Mouse (Mus musculus) hindbrain, embryonic 13.5 days (tissue): ENCODE data around the gene Gabpb2. TPM values are rescaled to one million over a fixed set of nuclear protein-coding genes. Genes with fewer than 3 reads are reported as not detected.
A peak's percentile ranks its signal among the peaks of the same experiment; 100 is the strongest.

ENCODE experiments used
- ATAC-seq: fragments of 200-750 bp; cut with Nextera tagmentation; 2 replicates; pipeline ENCODE4 v1.8.0; 2017; ENCODE audit warnings: moderate TSS enrichment; ENCODE audit not compliant: low FRiP score
- H3K27ac ChIP-seq: fragments of 300-500 bp; sonication (generic); 2 replicates; pipeline ENCODE4 v1.5.1; 2015; ENCODE audit warnings: inconsistent platforms, mild to moderate bottlenecking, moderate library complexity
- H3K27me3 ChIP-seq: fragments of 300-500 bp; sonication (generic); 2 replicates; pipeline ENCODE4 v1.6.1; 2015; ENCODE audit warnings: mild to moderate bottlenecking, inconsistent platforms
- H3K36me3 ChIP-seq: fragments of 300-500 bp; sonication (generic); 2 replicates; pipeline ENCODE4 v1.6.1; 2015; ENCODE audit warnings: mild to moderate bottlenecking, inconsistent platforms
- H3K4me1 ChIP-seq: fragments of 300-500 bp; sonication (generic); replicated peaks from 2 replicates; pipeline ENCODE4 v1.6.1; 2015; ENCODE audit warnings: inconsistent platforms
- H3K4me2 ChIP-seq: fragments of 300-500 bp; sonication (generic); 2 replicates; pipeline ENCODE4 v1.6.1; 2015; ENCODE audit warnings: inconsistent platforms, mild to moderate bottlenecking, moderate library complexity
- H3K4me3 ChIP-seq: fragments of 300-500 bp; sonication (generic); 2 replicates; pipeline ENCODE4 v1.5.1; 2015; ENCODE audit warnings: mild to moderate bottlenecking, inconsistent platforms
- H3K9ac ChIP-seq: fragments of 300-500 bp; sonication (generic); 2 replicates; pipeline ENCODE4 v1.6.1; 2015; ENCODE audit warnings: mild to moderate bottlenecking, inconsistent platforms
- H3K9me3 ChIP-seq: fragments of 300-500 bp; sonication (generic); 2 replicates; pipeline ENCODE4 v1.6.1; 2016; ENCODE audit warnings: inconsistent platforms
- WGBS: fragments of 180-500 bp; shearing (Covaris S2); methylation state at CpG from one replicate; pipeline ENCODE4 v1.1.7; 2015; 5-methylcytosine and 5-hydroxymethylcytosine counted together
- polyA plus RNA-seq: library from polyadenylated mRNA; unstranded; fragments of >200 nt; fragmentation: Nextera tagmentation; extraction: Ambion mirVana; gene quantifications from 2 replicates; pipeline ENCODE4 v1.2.1, GENCODE M21; 2015

Gabpb2 gene
- polyA plus RNA-seq, 1 experiment from 2014 or later: 4.5 TPM

DNA sequence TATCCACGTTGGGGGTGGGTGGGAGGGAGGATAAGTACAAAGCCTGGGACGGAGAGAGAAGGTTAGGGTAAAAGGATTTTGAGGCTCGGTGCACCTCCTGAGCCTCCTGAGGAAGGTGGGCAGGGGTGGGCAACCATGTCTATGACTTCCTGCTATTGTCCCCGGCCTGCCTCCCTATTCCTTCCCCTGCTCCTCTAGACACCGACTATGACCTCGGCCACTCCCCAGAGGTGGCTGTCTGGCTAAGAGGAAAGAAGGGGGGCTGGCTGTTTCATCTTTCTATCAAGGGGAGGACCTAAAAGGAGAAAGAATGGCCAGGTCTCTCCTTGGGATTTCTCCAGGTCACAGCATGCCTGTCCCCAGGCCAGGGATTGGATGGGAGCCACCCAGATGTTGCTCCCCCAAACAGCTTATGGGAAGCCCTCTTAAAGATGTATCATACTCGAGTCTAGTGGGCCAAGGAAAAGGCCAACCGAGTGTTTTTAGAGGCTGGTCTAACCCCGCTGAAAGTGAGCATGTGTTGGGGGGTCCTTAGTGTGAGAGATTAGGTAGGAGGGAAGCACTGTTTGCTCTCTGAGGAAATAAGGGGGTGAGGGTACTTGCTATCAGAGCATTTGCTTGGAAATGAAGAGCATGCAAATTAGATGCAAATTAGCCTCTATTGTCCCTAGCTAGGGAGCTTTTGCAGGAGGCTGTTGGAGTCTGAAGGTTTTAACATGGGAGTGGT, 55.9 kb downstream of the Gabpb2 start:
- peaks cover 8% of the 10 kb centered on the region; the same call in 1 of the 2 replicates for H3K27me3 ChIP-seq
- ATAC-seq: peak; percentile 2; the same call in 1 of the 2 replicates
- H3K9ac ChIP-seq: peak overlapping the region; percentile 96
- H3K27ac ChIP-seq: peak overlapping the region; percentile 93
- no peaks in the 10 kb centered on the region for H3K9me3 ChIP-seq
- H3K4me2 ChIP-seq: peak overlapping the region; percentile 87
- H3K4me3 ChIP-seq: peak overlapping the region; percentile 91
- WGBS: 2% methylated on average over 9 of the region's 9 CpGs
- H3K36me3 ChIP-seq: peaks cover 29% of the 10 kb centered on the region
- H3K4me1 ChIP-seq: peaks cover 46% of the 10 kb centered on the region

DNA sequence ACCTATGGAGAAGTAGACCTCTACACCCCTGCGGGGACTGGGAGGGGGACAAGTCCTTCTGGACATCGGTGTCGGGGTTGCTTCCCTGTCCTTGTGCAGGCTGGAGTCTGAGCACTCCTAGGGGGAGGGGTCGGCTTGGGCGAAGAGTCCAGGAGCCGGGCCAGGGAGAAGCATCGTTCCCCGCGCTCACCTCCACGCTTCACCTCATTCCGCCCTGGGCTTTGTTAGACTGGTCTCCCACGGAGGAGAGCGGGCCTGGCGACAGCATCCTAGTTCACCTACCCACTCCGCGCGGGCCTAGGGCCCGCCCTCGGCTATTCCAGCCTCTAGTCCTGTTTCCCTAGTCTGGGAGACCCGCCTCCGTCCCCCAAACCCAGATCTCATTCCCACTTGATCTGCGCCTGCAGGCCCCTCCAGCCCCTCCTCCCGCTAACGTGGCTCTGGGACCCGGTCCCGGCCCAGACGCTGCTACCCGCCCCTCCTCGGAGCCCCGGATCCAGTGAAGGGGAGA, 56.6 kb downstream of the Gabpb2 start:
- peak overlapping the region; percentile 91 for H3K4me3 ChIP-seq
- ATAC-seq: peak; percentile 29

DNA sequence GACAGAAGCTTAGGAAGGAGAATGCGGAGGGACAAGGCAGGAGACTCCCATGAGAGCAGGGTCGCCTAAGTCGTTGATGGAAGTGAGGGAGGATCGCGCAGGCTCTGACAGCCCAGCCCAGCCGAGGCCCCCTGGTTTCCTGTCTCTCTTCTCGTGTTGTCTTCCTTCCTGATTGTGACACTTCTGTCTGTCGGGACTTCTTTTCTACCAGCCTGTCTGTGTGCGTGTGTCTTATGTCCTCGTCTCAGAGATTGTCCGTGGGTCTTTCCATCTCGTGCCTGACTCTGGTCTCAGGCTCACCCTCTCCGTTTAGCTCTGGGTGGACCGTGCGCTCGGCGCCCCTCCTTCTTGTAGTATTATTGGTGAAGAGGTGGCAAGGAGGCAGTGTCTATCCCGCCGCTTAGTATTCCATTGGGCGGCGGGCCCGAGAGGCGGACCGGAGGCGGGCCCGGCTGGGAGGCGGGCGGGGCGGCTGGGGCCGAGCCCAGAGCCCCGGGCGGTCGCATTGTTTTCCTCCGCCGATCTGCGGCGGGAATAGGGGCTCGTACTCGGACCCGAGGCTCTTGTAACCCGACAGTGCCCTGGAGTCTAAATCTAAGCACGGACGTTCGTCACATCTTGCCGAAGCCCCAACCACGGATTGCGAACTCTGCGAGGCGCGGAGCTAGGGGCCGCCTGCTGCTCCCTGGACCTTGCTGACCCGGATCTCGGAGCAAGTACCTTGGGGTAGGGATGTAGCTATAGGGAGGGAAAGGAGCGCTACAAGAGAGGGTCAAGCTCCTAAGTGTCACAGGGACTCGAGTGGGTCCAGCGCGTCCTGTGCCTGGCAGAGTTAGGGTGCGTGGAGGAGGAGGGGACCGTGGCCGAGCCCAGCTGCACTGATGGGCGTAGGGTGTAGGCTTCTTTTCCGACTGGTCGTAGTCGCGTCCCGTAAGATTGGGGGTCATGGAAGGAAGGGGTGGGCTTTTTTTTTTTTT, 57.4 kb downstream of the Gabpb2 start, which contains the start of gene Sema6c:
Sema6c (plus strand) TSS at position 471 of the 977 bp plus-strand sequence.
- Histone ChIP-seq H3K9ac (peak within 1 kb of the TSS; percentile 96), H3K27me3 (peaks cover 5% of the 10 kb centered on the region; the same call in 1 of the 2 replicates), H3K4me1 (peaks cover 45% of the 10 kb centered on the region), H3K36me3 (peaks cover 14% of the 10 kb centered on the region), H3K4me3 (peak within 1 kb of the TSS; percentile 91), H3K9me3 (no peaks in the 10 kb centered on the region), H3K4me2 (peak within 1 kb of the TSS; percentile 87), H3K27ac (peak within 1 kb of the TSS; percentile 93)
- under 1% methylated on average over 58 of the region's 66 CpGs for WGBS
- ATAC-seq: peak; percentile 96

More for the DNA sequence above, 56.6 kb downstream of the Gabpb2 start:
- Histone ChIP-seq H3K4me1 (peaks cover 46% of the 10 kb centered on the region), H3K4me2 (peak overlapping the region; percentile 87), H3K9ac (peak overlapping the region; percentile 96), H3K27ac (peak overlapping the region; percentile 93), H3K36me3 (peaks cover 22% of the 10 kb centered on the region), H3K27me3 (peaks cover 5% of the 10 kb centered on the region; the same call in 1 of the 2 replicates), H3K9me3 (no peaks in the 10 kb centered on the region)
- 1% methylated on average over 30 of the region's 30 CpGs for WGBS

DNA sequence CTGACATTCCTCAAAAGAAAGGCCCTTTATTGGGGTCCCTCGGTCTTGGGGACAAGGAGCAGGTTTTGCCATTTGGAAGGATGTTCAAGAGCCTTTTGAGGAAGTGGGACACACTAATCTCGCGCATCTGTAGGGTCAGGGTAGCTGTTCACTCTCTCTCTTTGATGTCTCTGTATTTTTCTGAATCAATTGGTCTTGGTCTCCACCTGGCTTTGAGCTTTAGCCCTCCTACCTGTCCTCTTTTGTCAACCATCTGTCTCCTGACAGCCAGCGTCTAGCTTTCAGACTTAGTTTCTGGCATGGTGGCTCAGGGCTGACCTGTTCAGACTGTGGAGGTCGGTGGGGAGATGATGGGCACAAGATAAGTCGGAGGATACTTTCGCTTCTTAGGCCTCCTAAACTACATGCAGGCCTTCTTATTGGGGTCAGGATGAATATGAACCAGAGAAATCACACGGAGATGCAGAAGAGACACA, 58.2 kb downstream of the Gabpb2 start:
- peak overlapping the region; percentile 96 for H3K9ac ChIP-seq
- 16% methylated on average over 8 of the region's 8 CpGs for WGBS
- no peak for ATAC-seq
- H3K36me3 ChIP-seq: peaks cover 7% of the 10 kb centered on the region
- peak overlapping the region; percentile 91 for H3K4me3 ChIP-seq
- peak overlapping the region; percentile 93 for H3K27ac ChIP-seq
- peaks cover 39% of the 10 kb centered on the region for H3K4me1 ChIP-seq
- H3K27me3 ChIP-seq: peaks cover 5% of the 10 kb centered on the region; the same call in 1 of the 2 replicates
- no peaks in the 10 kb centered on the region for H3K9me3 ChIP-seq
- H3K4me2 ChIP-seq: peak overlapping the region; percentile 87

DNA sequence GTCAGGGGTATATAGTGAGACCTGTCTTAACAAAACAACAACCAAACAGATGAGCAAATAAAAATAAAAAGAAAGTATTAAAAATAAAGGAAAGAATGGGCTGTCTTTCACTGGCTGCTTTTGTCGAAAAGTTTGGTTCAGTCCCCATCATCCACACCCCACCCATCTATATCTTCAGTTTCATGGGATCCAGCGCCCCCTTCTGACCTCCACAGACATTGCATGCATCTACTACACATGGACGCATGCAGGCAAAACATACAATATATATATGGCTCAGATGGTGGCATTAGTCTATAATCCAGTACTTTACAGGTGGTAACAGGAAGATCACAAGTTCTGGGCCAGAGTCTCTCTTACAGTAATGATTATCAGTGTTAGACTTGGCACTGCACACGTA, 63.8 kb downstream of the Gabpb2 start:
- 63% methylated on average over 4 of the region's 4 CpGs for WGBS
- peaks cover 5% of the 10 kb centered on the region; the same call in 1 of the 2 replicates for H3K27me3 ChIP-seq
- H3K4me2 ChIP-seq: no peak overlapping the region
- no peaks in the 10 kb centered on the region for H3K9me3 ChIP-seq
- no peaks in the 10 kb centered on the region for H3K4me1 ChIP-seq
- no peak for ATAC-seq
- no peak overlapping the region for H3K27ac ChIP-seq
- no peak overlapping the region for H3K4me3 ChIP-seq
- no peak overlapping the region for H3K9ac ChIP-seq
- no peaks in the 10 kb centered on the region for H3K36me3 ChIP-seq

DNA sequence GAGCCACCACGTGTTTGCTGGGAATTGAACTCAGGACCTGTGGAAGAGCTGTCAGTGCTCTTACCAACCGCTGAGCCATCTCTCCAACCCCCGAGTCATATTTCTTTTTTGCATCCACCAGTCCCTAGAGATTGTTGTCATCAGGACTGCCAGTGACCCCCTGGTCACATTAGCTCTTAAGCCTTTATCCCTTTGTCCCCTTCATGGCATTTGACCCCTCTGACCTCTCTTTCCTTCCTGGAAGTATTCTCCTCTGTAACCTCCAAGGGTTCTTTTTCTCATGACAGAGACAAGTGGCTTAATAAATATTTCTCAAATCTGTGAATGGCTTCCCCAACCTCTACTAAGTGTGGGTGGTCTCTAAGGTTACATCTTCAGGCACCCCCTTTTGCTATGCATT, 69.8 kb downstream of the Gabpb2 start:
- 34% methylated on average over 3 of the region's 3 CpGs for WGBS
- Histone ChIP-seq H3K27me3 (no peaks in the 10 kb centered on the region), H3K27ac (no peak overlapping the region), H3K4me1 (no peaks in the 10 kb centered on the region), H3K36me3 (no peaks in the 10 kb centered on the region), H3K9ac (no peak overlapping the region), H3K9me3 (no peaks in the 10 kb centered on the region), H3K4me2 (no peak overlapping the region), H3K4me3 (no peak overlapping the region)
- no peak for ATAC-seq

DNA sequence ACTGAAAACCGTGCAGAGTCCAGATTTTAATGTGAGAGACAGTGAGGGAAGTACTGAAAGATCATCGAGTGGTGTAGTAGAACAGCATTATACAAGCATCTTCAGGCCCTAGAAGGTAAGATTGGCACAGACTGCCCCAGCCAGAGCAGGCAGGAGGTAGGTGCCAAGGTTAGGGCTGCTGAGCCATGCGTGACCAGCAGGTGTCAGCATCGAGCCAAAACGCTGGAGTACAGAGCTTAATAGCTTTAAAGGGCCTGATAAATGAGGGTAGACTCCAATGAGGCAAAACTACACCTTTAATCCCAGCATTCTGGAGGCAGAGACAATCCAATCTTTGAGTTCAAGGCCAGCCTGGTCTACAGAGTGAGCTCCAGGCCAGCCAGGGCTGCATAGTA, 75.1 kb downstream of the Gabpb2 start:
- H3K27ac ChIP-seq: no peak overlapping the region
- peak; percentile 62 for ATAC-seq
- H3K4me1 ChIP-seq: no peaks in the 10 kb centered on the region
- H3K4me3 ChIP-seq: no peak overlapping the region
- peaks cover 29% of the 10 kb centered on the region for H3K36me3 ChIP-seq
- WGBS: 9% methylated on average over 5 of the region's 5 CpGs
- no peak overlapping the region for H3K4me2 ChIP-seq
- no peaks in the 10 kb centered on the region for H3K27me3 ChIP-seq
- H3K9me3 ChIP-seq: no peaks in the 10 kb centered on the region
- H3K9ac ChIP-seq: no peak overlapping the region

DNA sequence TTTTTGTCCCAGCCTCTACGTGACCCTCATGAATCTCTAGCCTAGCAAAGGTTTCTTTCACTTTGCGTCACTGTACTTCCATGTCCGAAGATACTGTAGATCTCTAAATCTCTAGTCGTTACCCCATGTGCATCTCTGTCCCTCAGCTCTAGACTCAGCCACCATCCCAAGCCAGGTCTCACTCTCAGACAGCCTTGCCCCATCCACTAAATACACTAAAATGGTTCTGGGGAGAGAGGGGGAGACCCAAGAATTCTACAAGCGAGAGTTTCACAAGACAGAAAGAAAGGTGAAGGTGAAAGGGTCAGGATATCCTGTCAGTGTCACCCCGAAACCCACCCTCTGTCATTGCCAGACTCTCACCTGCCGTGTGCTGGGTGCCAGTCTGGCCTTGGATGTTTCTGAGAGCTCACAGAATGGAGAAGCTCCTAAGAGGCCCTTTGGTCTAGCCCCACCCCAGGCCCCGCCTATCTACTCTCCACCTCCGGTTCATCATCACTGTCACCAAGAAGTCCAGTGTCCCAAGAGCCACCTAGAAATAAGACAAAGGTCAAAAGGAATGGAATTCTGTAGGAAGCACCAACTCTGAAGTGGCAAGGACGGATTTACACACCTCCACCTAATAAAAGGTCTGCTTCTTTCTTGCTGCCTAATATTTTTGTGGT, 75.6 kb downstream of the Gabpb2 start, which contains the start of gene Tnfaip8l2:
Tnfaip8l2 (minus strand) TSS at position 409 of the 665 bp plus-strand sequence.
- Histone ChIP-seq H3K36me3 (peaks cover 29% of the 10 kb centered on the region), H3K4me2 (no peak within 1 kb of the TSS), H3K4me3 (no peak within 1 kb of the TSS), H3K9ac (no peak within 1 kb of the TSS), H3K9me3 (no peaks in the 10 kb centered on the region), H3K27me3 (no peaks in the 10 kb centered on the region), H3K27ac (no peak within 1 kb of the TSS), H3K4me1 (no peaks in the 10 kb centered on the region)
- ATAC-seq: 0 out of 2 replicates have a peak, but pooled peaks have one; percentile 41
- 84% methylated on average over 10 of the region's 10 CpGs for WGBS

DNA sequence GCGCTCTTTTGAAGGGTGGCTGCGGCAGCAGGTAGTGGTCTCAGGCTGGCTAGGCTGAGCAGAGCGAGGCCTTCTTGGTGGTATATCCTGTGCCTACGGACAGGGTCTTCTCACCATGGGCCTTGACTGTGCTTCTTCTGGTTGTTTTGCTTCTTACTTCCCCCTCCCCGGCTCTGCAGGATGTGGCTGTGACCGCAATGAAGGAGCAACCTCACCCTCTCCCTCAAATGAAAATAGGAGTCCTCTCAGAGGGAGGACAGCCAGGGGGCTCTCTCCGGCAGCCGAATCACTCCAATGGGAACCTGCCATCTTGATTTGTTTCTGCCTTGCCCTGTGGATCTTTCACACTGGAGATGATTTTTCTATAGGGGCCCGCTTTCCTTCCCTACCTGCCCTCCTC, 76.2 kb downstream of the Gabpb2 start:
- Histone ChIP-seq H3K9ac (no peak overlapping the region), H3K4me1 (peaks cover 5% of the 10 kb centered on the region), H3K27me3 (no peaks in the 10 kb centered on the region), H3K9me3 (no peaks in the 10 kb centered on the region), H3K4me3 (no peak overlapping the region), H3K4me2 (no peak overlapping the region), H3K27ac (no peak overlapping the region), H3K36me3 (peaks cover 29% of the 10 kb centered on the region)
- WGBS: 91% methylated on average over 9 of the region's 9 CpGs
- ATAC-seq: no peak

DNA sequence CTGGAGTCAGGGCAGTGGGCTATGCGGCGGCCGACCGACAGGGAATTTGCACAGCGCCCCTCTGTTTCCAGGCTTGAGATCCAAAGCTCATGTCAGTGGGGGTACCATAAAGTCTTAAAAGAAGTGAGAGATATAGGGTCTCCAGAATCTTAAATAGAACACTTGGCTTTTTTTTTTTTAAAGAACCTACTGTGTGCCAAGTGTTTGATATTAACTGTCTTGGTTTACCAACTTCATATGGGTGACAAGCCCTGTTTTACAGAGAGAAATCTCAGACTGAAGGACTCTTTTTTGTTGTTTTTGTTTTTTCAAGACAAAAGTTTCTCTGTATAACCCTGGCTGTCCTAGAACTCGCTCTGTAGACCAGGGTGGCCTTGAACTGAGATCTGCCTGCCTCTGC, 76.9 kb downstream of the Gabpb2 start:
- H3K4me3 ChIP-seq: no peak overlapping the region
- H3K27ac ChIP-seq: no peak overlapping the region
- 90% methylated on average over 6 of the region's 6 CpGs for WGBS
- peaks cover 11% of the 10 kb centered on the region for H3K4me1 ChIP-seq
- no peaks in the 10 kb centered on the region for H3K27me3 ChIP-seq
- peaks cover 29% of the 10 kb centered on the region for H3K36me3 ChIP-seq
- H3K9ac ChIP-seq: no peak overlapping the region
- no peak overlapping the region for H3K4me2 ChIP-seq
- no peak for ATAC-seq
- no peaks in the 10 kb centered on the region for H3K9me3 ChIP-seq

DNA sequence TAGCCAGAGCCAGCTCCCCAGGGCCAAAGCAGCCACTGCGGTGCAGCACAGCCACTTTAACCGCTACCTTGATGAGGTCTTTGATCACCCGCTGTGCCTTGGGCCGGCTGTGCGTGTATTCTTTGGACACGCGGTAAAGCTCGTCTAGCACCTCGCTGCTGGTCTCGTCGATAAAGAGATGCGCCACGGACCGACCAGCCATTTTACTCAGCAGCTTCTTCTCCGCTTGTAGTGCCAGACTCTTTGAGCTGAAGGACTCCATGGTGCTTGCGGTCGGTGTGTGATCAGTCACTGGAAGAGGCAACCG, 77.5 kb downstream of the Gabpb2 start:
- H3K4me1 ChIP-seq: peaks cover 17% of the 10 kb centered on the region
- 65% methylated on average over 18 of the region's 18 CpGs for WGBS

More for the DNA sequence above, 77.5 kb downstream of the Gabpb2 start:
- Histone ChIP-seq H3K9ac (no peak overlapping the region), H3K4me2 (no peak overlapping the region), H3K4me3 (no peak overlapping the region), H3K9me3 (no peaks in the 10 kb centered on the region), H3K27ac (no peak overlapping the region), H3K36me3 (peaks cover 29% of the 10 kb centered on the region), H3K27me3 (no peaks in the 10 kb centered on the region)
- ATAC-seq: no peak
